Mouse (Mus musculus) heart, postnatal 36 days (tissue): ENCODE data around the gene Elovl4. TPM values are rescaled to one million over a fixed set of nuclear protein-coding genes. Genes with fewer than 3 reads are reported as not detected.

Source experiments
- DNase-seq, 2 experiments: peaks; one replicate each; pipeline ENCODE4 v3.0.0; 2021 to 2022
- intact Hi-C: fragments of 180-260 bp; cut with DNase I; formaldehyde crosslinking; loops from one replicate; pipeline ENCODE4 v1.15.1; 2025
- total RNA-seq, 2 experiments: library from RNA; stranded (reverse); gene quantifications; 2 replicates each; pipeline ENCODE4 v1.2.3; 2021

The Elovl4 gene
- total RNA-seq, 2 experiments from 2014 or later = 0.11 to 0.14 TPM

GRCm38 (mm10) chr9:83730836-83731235, 75.2 kb downstream of the Elovl4 start:
- intact Hi-C loops = no loop called here
- no peak for DNase-seq

Other genes starting within 250 kb of the Elovl4 start
- under 1 TPM; 0.38 to 0.64 TPM for gene Ttk, start 28.4 kb upstream of the Elovl4 start, total RNA-seq
- gene Bckdhb, start 118.9 kb upstream of the Elovl4 start, total RNA-seq = 100 to 1,000 TPM in 1 of 2 experiments, 10 to 100 TPM in 1; 85.1 to 112 TPM